Mouse (Mus musculus) megakaryocyte, embryonic 14.5 days (primary cell): Measurements from ENCODE around the gene Maea.

Experiments used
- FLI1 ChIP-seq: IDR thresholded peaks from 2 replicates; pipeline ENCODE4 v1.6.1; 2012; ENCODE audit warnings: low read length, inconsistent platforms, mixed read lengths
- GATA1 ChIP-seq: IDR thresholded peaks from 3 replicates; pipeline ENCODE4 v1.6.1; 2012; ENCODE audit warnings: mixed read lengths, low read length, inconsistent platforms, borderline replicate concordance

DNA sequence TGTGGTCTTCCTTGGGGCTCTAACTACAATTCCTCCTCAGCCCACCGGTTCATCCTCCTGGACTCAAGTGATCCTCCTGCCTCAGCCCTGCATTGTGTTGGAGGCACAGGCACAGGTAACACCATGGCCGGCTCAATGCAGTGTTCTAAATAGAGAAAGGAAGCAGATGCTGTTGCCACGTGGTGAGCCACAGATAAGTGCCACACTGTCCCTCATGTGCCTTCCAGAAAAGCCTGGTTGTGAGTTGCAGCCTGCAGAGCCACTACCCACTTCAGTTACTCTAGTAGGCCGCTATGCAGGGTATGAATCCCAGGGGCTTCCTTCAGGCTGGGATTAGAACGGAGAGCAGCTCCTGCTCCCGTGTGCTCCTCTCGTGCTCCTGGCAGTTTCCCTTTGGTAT is 23.1 kb upstream of the Maea start:
- TF ChIP-seq GATA1, result no peak
- no peak for TF ChIP-seq FLI1
